Mouse (Mus musculus): ENCODE results near the gene Ldb1.

GRCm38 (mm10) chr19:45991171-45991570, 53.8 kb downstream of the Ldb1 start:
- TF ChIP-seq CTCF (IDR thresholded peaks at IDR 0.05; ENCODE audit: low read depth) (no peak), EP300 (IDR thresholded peaks at IDR 0.05; ENCODE audit: low read depth) (no peak)
